Mouse (Mus musculus) erythroid progenitor cell, adult 5-6 weeks (primary cell): ENCODE results near the gene Mettl24. TPM values are rescaled to one million over a fixed set of nuclear protein-coding genes. Genes with fewer than 3 reads are reported as not detected.

Experiments
- ATAC-seq: replicated peaks from 2 replicates; pipeline ENCODE4 v1.8.0; 2016; ENCODE audit warnings: moderate number of reproducible peaks, mild to moderate bottlenecking, moderate TSS enrichment, inconsistent platforms; ENCODE audit not compliant: poor library complexity, low FRiP score, severe bottlenecking
- total RNA-seq, 2 experiments: library from RNA; stranded (forward) in 1 of 2; stranded (reverse) in 1 of 2; fragments of 150-400 nt in 1 of 2; fragments of 186-747, 209-891 nt in 1 of 2; gene quantifications; 2 replicates each; pipeline versions ENCODE4 v1.2.3 to v1.2.4; 2015 to 2017; ENCODE audit warnings: low replicate concordance in 2 of 2

Mettl24 gene
- total RNA-seq (2015; ENCODE audit: low replicate concordance), result not detected in 2 replicates
- total RNA-seq (2017; ENCODE audit: low replicate concordance), result not detected in 2 replicates

- ATAC-seq, result no peak
These were observed at the start of gene Mettl24 for GRCm38 (mm10) chr10:40683092-40683867. Gene Mettl24, plus strand, starts transcription at chr10:40683282.

- ATAC-seq, result no peak
These were observed 45.8 kb upstream of the Mettl24 start for GRCm38 (mm10) chr10:40637331-40637730.

- no peak for ATAC-seq
These were observed 44.8 kb upstream of the Mettl24 start for GRCm38 (mm10) chr10:40638276-40638675.

GRCm38 (mm10) chr10:40638823-40639819, 44.0 kb upstream of the Mettl24 start:
- ATAC-seq, result no peak

- no peak for ATAC-seq
These were observed 42.7 kb upstream of the Mettl24 start for GRCm38 (mm10) chr10:40640406-40640805.

GRCm38 (mm10) chr10:40641901-40642300, 41.2 kb upstream of the Mettl24 start:
- no peak for ATAC-seq

GRCm38 (mm10) chr10:40643126-40643525, 40.0 kb upstream of the Mettl24 start:
- ATAC-seq, result no peak

GRCm38 (mm10) chr10:40644456-40644855, 38.6 kb upstream of the Mettl24 start:
- no peak for ATAC-seq

GRCm38 (mm10) chr10:40645346-40645745, 37.7 kb upstream of the Mettl24 start:
- ATAC-seq, result no peak

- no peak for ATAC-seq
These were observed 34.3 kb upstream of the Mettl24 start for GRCm38 (mm10) chr10:40648776-40649175.

- ATAC-seq, result no peak
These were observed 33.4 kb upstream of the Mettl24 start for GRCm38 (mm10) chr10:40649634-40650033.

- no peak for ATAC-seq
These were observed 31.4 kb upstream of the Mettl24 start for GRCm38 (mm10) chr10:40651676-40652075.

- no peak for ATAC-seq
These were observed 17.8 kb upstream of the Mettl24 start for GRCm38 (mm10) chr10:40665270-40665669.

GRCm38 (mm10) chr10:40666943-40667342, 16.1 kb upstream of the Mettl24 start:
- ATAC-seq, result no peak

- ATAC-seq, result no peak
These were observed 14.4 kb upstream of the Mettl24 start for GRCm38 (mm10) chr10:40668640-40669039.

GRCm38 (mm10) chr10:40672587-40673296, 10.3 kb upstream of the Mettl24 start:
- no peak for ATAC-seq

- ATAC-seq, result no peak
These were observed 9.8 kb upstream of the Mettl24 start for GRCm38 (mm10) chr10:40673297-40673665.

GRCm38 (mm10) chr10:40674151-40674550, 8.9 kb upstream of the Mettl24 start:
- ATAC-seq, result no peak

GRCm38 (mm10) chr10:40675921-40676320, 7.2 kb upstream of the Mettl24 start:
- no peak for ATAC-seq

- no peak for ATAC-seq
These were observed 4.6 kb upstream of the Mettl24 start for GRCm38 (mm10) chr10:40678477-40678876.
